ENCODE assay signal across 17 mouse cellular contexts in the genomic region with DNA sequence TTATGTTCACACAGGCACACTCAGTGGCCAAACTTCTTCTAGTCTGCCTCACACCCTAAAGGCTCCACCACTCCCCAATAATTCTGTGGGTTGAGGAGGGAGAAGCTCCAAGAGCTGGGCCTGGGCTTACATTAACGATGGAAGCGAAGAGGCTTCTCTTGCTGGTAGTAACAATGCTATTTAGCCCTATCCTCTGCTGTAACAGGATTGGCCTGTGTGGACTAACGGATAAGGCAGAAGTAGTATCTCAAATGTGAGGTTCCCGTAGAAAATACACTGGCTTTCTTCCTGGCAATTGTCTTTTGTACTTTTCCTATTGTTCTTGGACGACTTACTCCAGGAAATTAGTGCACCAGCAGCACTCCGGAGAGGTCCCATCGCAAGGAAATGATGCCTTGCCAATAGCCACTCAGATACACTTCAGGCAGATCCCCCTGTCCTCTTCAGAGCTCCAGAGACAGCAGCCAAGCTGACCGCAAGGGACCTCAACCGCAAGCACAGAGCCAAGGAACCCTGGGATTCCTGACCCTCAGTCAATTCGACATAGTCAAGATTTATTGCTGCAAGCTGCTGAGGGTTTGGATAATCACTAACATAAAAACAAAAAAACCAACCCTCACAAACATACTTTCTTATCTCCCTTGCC.
DNase-seq lines count a peak whose midpoint lies in the region; ATAC-seq and TF ChIP-seq lines count a peak whose summit lies in the region.
"Had no signal": no experiment of that assay in that cellular context is flagged by ENCODE, and none has a peak within 500 bp of the region (broad histone marks: within the 10 kb centered on the region; RNA-seq: fewer than 3 reads in every experiment).

No protein-coding gene starts in this region.

- H3K27me3 ChIP-seq in heart, embryonic 14.5 days (ENCODE audit: control insufficient read depth, insufficient read depth, low read length) = no peaks in the 10 kb centered on the region
- no peaks in the 10 kb centered on the region for H3K27me3 ChIP-seq in kidney, postnatal 0 days (ENCODE audit: insufficient read depth, low read length)
- H3K27me3 ChIP-seq in midbrain, embryonic 13.5 days = no peaks in the 10 kb centered on the region
- H3K27me3 ChIP-seq: embryonic facial prominence, embryonic 15.5 days; hindbrain, embryonic 15.5 days; liver, embryonic 15.5 days; megakaryocyte, embryonic 14.5 days had no signal

- no peak for TF ChIP-seq CTCF in kidney, postnatal 0 days (IDR thresholded peaks at IDR 0.05; ENCODE audit: low read depth)

- H3K4me2 ChIP-seq in heart, embryonic 14.5 days (ENCODE audit: low read length) = no peak overlapping the region
- H3K4me2 ChIP-seq in kidney, postnatal 0 days (ENCODE audit: low read length) = no peak overlapping the region
- H3K4me2 ChIP-seq in midbrain, embryonic 13.5 days (replicated peaks) = no peak overlapping the region
- H3K4me2 ChIP-seq: embryonic facial prominence, embryonic 15.5 days; hindbrain, embryonic 15.5 days; liver, embryonic 15.5 days had no signal

- DNase-seq in cerebellum, postnatal 10 days = peak; percentile 13 to 14
- no peak for DNase-seq in cerebellum, adult 9-11 months
- peak; percentile 35 for DNase-seq in kidney, postnatal 0 days (ENCODE audit: low spot score)
- no peak for DNase-seq in yolk sac, embryonic 10.5 days (ENCODE audit: low spot score)
- no peak for DNase-seq in cerebellum, adult 11 months
- DNase-seq: cerebellum, postnatal 36 days; forebrain, postnatal 0 days; spleen, adult 18-20 months had no signal

- peak; percentile 70 for ATAC-seq in common myeloid progenitor, adult 5-6 weeks (replicated peaks; ENCODE audit: low read depth, poor library complexity, severe bottlenecking)
- ATAC-seq in heart, embryonic 14.5 days (ENCODE audit: insufficient number of reproducible peaks, insufficient read depth, low FRiP score, low read depth) = peak; percentile 26; the same call in 1 of the 2 replicates
- no peak for ATAC-seq in kidney, postnatal 0 days (replicated peaks; ENCODE audit: low FRiP score, low read depth)
- ATAC-seq in midbrain, embryonic 13.5 days = no peak
- ATAC-seq: forebrain, postnatal 0 days had no signal

- H3K9me3 ChIP-seq in heart, embryonic 14.5 days (ENCODE audit: control insufficient read depth, low read length) = no peaks in the 10 kb centered on the region
- no peaks in the 10 kb centered on the region for H3K9me3 ChIP-seq in kidney, postnatal 0 days (replicated peaks; ENCODE audit: low read length)
- no peaks in the 10 kb centered on the region for H3K9me3 ChIP-seq in midbrain, embryonic 13.5 days
- H3K9me3 ChIP-seq: embryonic facial prominence, embryonic 15.5 days; hindbrain, embryonic 15.5 days; liver, embryonic 15.5 days; megakaryocyte, embryonic 14.5 days had no signal

- H3K9ac ChIP-seq in heart, embryonic 14.5 days (ENCODE audit: low read length) = no peak overlapping the region
- no peak overlapping the region for H3K9ac ChIP-seq in kidney, postnatal 0 days (ENCODE audit: low read depth, low read length)
- H3K9ac ChIP-seq in midbrain, embryonic 13.5 days (replicated peaks) = no peak overlapping the region
- H3K9ac ChIP-seq: embryonic facial prominence, embryonic 15.5 days; forebrain, postnatal 0 days; hindbrain, embryonic 15.5 days; liver, embryonic 15.5 days had no signal

- 64% methylated on average over 10 of the region's 10 CpGs for WGBS in heart, embryonic 14.5 days
- WGBS in kidney, postnatal 0 days = 64% methylated on average over 10 of the region's 10 CpGs
- 86% methylated on average over 10 of the region's 10 CpGs for WGBS in midbrain, embryonic 13.5 days

- H3K4me1 ChIP-seq in heart, embryonic 14.5 days (ENCODE audit: control insufficient read depth in 2 of 2, insufficient read depth in 2 of 2, low read length in 2 of 2) = no peaks in the 10 kb centered on the region; a peak in 1 of 4 replicates
- no peaks in the 10 kb centered on the region for H3K4me1 ChIP-seq in kidney, postnatal 0 days (replicated peaks; ENCODE audit: insufficient read depth, low read length)
- no peaks in the 10 kb centered on the region for H3K4me1 ChIP-seq in midbrain, embryonic 13.5 days (replicated peaks)
- H3K4me1 ChIP-seq: embryonic facial prominence, embryonic 15.5 days; hindbrain, embryonic 15.5 days; liver, embryonic 15.5 days had no signal

- no peaks in the 10 kb centered on the region for H3K36me3 ChIP-seq in heart, embryonic 14.5 days (ENCODE audit: control insufficient read depth, insufficient read depth, low read length)
- H3K36me3 ChIP-seq in kidney, postnatal 0 days (ENCODE audit: insufficient read depth, low read length) = no peaks in the 10 kb centered on the region
- no peaks in the 10 kb centered on the region for H3K36me3 ChIP-seq in midbrain, embryonic 13.5 days
- H3K36me3 ChIP-seq: embryonic facial prominence, embryonic 15.5 days; hindbrain, embryonic 15.5 days; liver, embryonic 15.5 days had no signal

- H3K4me3 ChIP-seq in heart, embryonic 14.5 days (ENCODE audit: control insufficient read depth in 1 of 2, insufficient read depth in 1 of 2, low read depth in 1 of 2, low read length in 2 of 2) = no peak overlapping the region
- H3K4me3 ChIP-seq in kidney, postnatal 0 days (replicated peaks; ENCODE audit: low read depth, low read length) = no peak overlapping the region
- no peak overlapping the region for H3K4me3 ChIP-seq in midbrain, embryonic 13.5 days (replicated peaks)
- H3K4me3 ChIP-seq: embryonic facial prominence, embryonic 15.5 days; hindbrain, embryonic 15.5 days; layer of hippocampus, adult 2 months; liver, embryonic 15.5 days; megakaryocyte, embryonic 14.5 days; myocyte had no signal

- no peak overlapping the region for H3K27ac ChIP-seq in heart, embryonic 14.5 days (replicated peaks in 1 of 2; ENCODE audit: control insufficient read depth in 1 of 2, insufficient read depth in 1 of 2, low read depth in 2 of 2, low read length in 2 of 2)
- H3K27ac ChIP-seq in kidney, postnatal 0 days = no peak overlapping the region
- no peak overlapping the region for H3K27ac ChIP-seq in midbrain, embryonic 13.5 days
- H3K27ac ChIP-seq: embryonic facial prominence, embryonic 15.5 days; hindbrain, embryonic 15.5 days; layer of hippocampus, adult 2 months; liver, embryonic 15.5 days had no signal

Comparison
In these comparisons a context has a peak if more than half of its experiments do, and no peak if none do; other contexts are left out.
1. DNase-seq: peak in cerebellum, postnatal 10 days (2 of 2) and kidney, postnatal 0 days (single experiment); none in cerebellum, adult 9-11 months (single experiment), yolk sac, embryonic 10.5 days (single experiment) and cerebellum, adult 11 months (single experiment).
2. ATAC-seq: peak in common myeloid progenitor, adult 5-6 weeks (single experiment) and heart, embryonic 14.5 days (single experiment); none in kidney, postnatal 0 days (single experiment) and midbrain, embryonic 13.5 days (single experiment).